Mouse (Mus musculus) ES-E14 (cell line): ENCODE data around the gene Tescl.

Source experiments
- CHD2 ChIP-seq: IDR thresholded peaks from 2 replicates; pipeline ENCODE4 v1.6.1; 2014; ENCODE audit warnings: mild to moderate bottlenecking, low read depth, low read length, inconsistent platforms
- HCFC1 ChIP-seq: IDR thresholded peaks from 2 replicates; pipeline ENCODE4 v1.6.1; 2012; ENCODE audit warnings: low read length, inconsistent platforms, borderline replicate concordance; ENCODE audit not compliant: insufficient read depth
- MAFK ChIP-seq: IDR thresholded peaks from 2 replicates; pipeline ENCODE4 v1.6.1; 2014; ENCODE audit warnings: mild to moderate bottlenecking, low read depth, low read length, inconsistent platforms; ENCODE audit not compliant: insufficient read depth
- ZC3H11A ChIP-seq: IDR thresholded peaks from 2 replicates; pipeline ENCODE4 v1.6.1; 2012; ENCODE audit warnings: low read depth, mild to moderate bottlenecking, inconsistent platforms, low read length, borderline replicate concordance
- ZNF384 ChIP-seq: IDR thresholded peaks from 2 replicates; pipeline ENCODE4 v1.6.1; 2012; ENCODE audit warnings: low read depth, low read length, inconsistent platforms

GRCm38 (mm10) chr7:24290106-24290693, 43.5 kb downstream of the Tescl start:
- TF ChIP-seq CHD2 (no peak), MAFK (no peak), ZC3H11A (no peak), ZNF384 (no peak), HCFC1 (no peak)
